Mouse (Mus musculus) spleen, postnatal 14 days (tissue): ENCODE data around the gene Gm6880.
"Not testable (repeated sequence)": the region's sequence is repeated elsewhere in the genome, so short reads cannot be mapped to it uniquely, and the experiment has no call there.

Experiments
- DNase-seq, 2 experiments: peaks; one replicate each; pipeline ENCODE4 v3.0.0; 2021 to 2022; ENCODE audit warnings: low spot score in 2 of 2

Gm6880 gene

GRCm38 (mm10) chrX:74481349-74481885, at the start of gene Gm6880:
Gm6880 (minus strand) TSS chrX:74481399.
- not testable (repeated sequence) for DNase-seq

- DNase-seq, result not testable (repeated sequence)
These were observed 36.3 kb upstream of the Gm6880 start for GRCm38 (mm10) chrX:74517461-74517860.

- DNase-seq, result no peak
These were observed 15.9 kb upstream of the Gm6880 start for GRCm38 (mm10) chrX:74497131-74497530.

GRCm38 (mm10) chrX:74452773-74453172, 28.4 kb downstream of the Gm6880 start:
- no peak for DNase-seq

GRCm38 (mm10) chrX:74451157-74451912, 29.9 kb downstream of the Gm6880 start:
- DNase-seq, result no peak
